Mouse (Mus musculus) ovary, postnatal 10 days (tissue): ENCODE results near the gene Olfr1161.
"Not testable (repeated sequence)": the region's sequence is repeated elsewhere in the genome, so short reads cannot be mapped to it uniquely, and the experiment has no call there.

Experiments used
- DNase-seq: peaks from one replicate; pipeline ENCODE4 v3.0.0; 2022; ENCODE audit warnings: low spot score

Gene Olfr1161

GRCm38 (mm10) chr2:88022474-88022873, at the start of gene Olfr1161:
Gene Olfr1161, plus strand, starts transcription at chr2:88022774.
- DNase-seq: not testable (repeated sequence)

- no peak for DNase-seq
These were observed 48.0 kb upstream of the Olfr1161 start, which contains the start of gene Olfr74 for GRCm38 (mm10) chr2:87974563-87974962. Gene Olfr74, minus strand, starts transcription at chr2:87974663.

- no peak for DNase-seq
These were observed 32.8 kb upstream of the Olfr1161 start, which contains the start of gene Olfr1158 for GRCm38 (mm10) chr2:87989813-87990212. Gene Olfr1158, plus strand, starts transcription at chr2:87990113.

GRCm38 (mm10) chr2:88007515-88008318, 14.9 kb upstream of the Olfr1161 start, which contains the start of gene Olfr1160:
Gene Olfr1160, minus strand, starts transcription at chr2:88008268.
- DNase-seq: no peak

- no peak for DNase-seq
These were observed 15.0 kb downstream of the Olfr1161 start, which contains the start of gene Olfr73 for GRCm38 (mm10) chr2:88037599-88037998. Gene Olfr73, minus strand, starts transcription at chr2:88037699.

- DNase-seq: no peak
These were observed 28.5 kb downstream of the Olfr1161 start, which contains the start of gene Olfr1162 for GRCm38 (mm10) chr2:88051029-88051428. Gene Olfr1162, minus strand, starts transcription at chr2:88051129.

GRCm38 (mm10) chr2:88063587-88063986, 41.0 kb downstream of the Olfr1161 start:
- DNase-seq: no peak

GRCm38 (mm10) chr2:88071730-88072129, 49.2 kb downstream of the Olfr1161 start, which contains the start of gene Olfr1163:
Gene Olfr1163, minus strand, starts transcription at chr2:88071830.
- no peak for DNase-seq
